Mouse (Mus musculus) heart, postnatal 14 days (tissue): Measurements from ENCODE around the gene Adora1. TPM values are rescaled to one million over a fixed set of nuclear protein-coding genes. Genes with fewer than 3 reads are reported as not detected.

ENCODE experiments used
- DNase-seq, 2 experiments: peaks; one replicate each; pipeline ENCODE4 v3.0.0; 2021 to 2022
- intact Hi-C: fragments of 180-260 bp; cut with DNase I; formaldehyde crosslinking; loops from one replicate; pipeline ENCODE4 v1.15.1; 2025
- total RNA-seq, 2 experiments: library from RNA; stranded (reverse); gene quantifications; 2 replicates each; pipeline ENCODE4 v1.2.3; 2021

Gene Adora1
- total RNA-seq, 2 experiments from 2014 or later = 20.3 to 23.0 TPM

DNA sequence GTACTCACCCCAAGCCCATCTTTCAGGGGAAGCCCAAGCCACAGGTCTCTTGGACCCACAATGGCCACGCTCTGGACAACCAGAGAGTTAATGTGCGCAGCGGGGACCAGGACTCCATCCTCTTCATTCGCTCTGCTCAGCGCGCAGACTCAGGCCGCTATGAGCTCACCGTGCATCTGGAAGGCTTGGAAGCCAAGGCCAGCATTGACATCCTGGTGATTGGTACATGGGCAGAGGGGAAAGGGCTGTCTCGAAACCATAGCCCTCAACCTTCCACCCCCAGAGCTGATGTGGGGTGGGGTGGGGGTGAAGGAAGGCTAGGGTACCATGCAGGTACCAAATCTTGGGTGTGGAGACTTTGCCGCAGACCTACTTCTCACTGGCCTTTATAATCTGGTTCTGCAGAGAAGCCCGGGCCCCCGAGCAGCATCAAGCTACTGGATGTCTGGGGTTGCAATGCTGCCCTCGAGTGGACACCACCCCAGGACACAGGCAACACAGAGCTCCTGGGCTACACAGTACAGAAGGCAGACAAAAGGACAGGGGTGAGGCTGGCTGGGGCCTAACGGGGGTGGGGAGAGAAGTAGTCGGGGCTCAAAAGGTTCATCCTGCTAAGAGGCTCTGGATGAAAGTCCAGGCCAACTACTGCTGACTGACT, 37.8 kb downstream of the Adora1 start:
- intact Hi-C loops = loop anchor here (2.0 kb wide), 1 partner anchor 125 kb away; no protein-coding TSS in a partner anchor

DNA sequence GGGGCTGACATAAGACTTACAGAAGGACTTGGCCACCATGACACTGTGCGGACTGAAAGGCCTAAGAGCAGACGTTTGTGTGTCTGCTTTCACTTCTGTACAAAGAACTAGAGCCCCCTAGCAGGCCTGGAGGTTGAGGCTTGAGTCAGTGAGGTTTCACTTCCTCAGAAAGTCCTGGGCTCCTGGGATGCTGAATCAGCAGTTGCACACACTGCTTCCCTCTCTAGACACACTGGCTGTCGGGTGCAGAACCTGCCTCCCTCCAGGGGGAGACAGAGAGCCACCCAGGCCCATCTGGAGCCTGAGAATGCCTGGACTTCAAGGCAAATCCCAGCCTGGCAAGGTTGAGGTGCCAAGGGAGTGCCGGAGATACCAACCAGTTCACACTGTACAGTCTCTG, 38.8 kb downstream of the Adora1 start:
- DNase-seq = peak; percentile 78 to 86
- intact Hi-C loops = loop anchor here (1.0 to 2.0 kb wide), 2 partner anchors 48 to 126 kb away; no protein-coding TSS in a partner anchor

More for the DNA sequence above, 37.8 kb downstream of the Adora1 start:
- DNase-seq = no peak

DNA sequence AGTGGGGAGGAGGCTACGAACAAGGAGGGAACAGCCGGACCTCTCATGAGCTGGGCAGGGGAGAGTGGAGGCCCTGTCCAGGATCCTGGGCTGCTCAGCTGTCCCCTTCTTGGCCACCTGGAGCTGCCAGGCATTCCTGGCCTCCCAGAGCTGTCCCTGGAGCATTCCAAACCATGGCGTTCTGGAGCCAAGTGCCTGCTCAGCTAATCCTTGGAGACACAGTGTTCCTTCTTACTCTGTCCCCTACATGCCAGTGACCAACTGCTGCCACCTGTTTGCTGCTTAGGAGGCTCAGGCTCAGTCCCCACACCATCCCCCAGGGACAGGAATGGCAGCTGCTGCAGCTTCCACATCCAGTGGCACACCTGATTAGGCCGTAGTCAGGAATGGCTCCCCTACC, 39.3 kb downstream of the Adora1 start:
- DNase-seq = peak in 1 of 2 experiments; percentile 32
- intact Hi-C loops = loop anchor here (1.0 to 2.0 kb wide), 2 partner anchors 48 to 127 kb away; no protein-coding TSS in a partner anchor

DNA sequence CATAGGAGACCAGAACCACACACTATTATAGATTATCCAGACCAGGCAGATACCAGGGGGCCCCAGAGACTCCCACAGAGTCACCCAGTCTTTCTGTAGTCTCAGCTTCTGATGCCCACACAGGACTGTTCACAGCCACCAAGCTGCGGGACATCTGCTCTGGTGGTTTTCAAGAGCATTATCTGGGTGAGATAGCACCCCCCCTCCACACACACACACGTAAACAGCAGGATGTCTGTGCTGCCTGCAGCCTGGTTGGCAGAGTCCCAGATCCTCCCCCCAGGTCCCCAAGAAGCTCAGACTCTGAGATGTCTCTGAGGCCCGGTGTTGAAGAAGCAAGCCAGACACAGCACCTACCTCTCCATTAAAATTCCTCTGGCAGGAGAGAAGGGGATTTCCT, 39.7 kb downstream of the Adora1 start:
- DNase-seq = peak in 1 of 2 experiments; percentile 34

DNA sequence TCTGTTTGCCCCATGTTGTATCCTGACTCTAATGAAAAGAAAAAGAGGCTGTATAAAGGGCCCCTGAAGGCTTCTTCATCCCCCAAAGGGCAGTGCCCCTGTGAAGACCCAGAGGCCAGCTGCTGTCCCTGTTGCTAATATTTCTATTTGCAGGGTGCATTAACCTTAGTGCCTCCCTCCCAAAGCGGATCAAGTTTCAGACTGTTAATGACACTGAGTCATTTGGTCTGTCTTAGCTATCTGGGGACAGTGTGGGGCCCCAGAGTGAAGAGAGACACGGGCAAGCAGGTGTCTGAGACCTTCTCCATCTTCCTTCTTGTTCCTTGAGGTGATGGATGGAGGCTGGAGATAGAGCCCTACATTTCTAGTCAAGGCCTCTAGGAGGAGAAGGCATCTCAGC, 40.1 kb downstream of the Adora1 start:
- no peak for DNase-seq
- intact Hi-C loops = no loop called here

More for the DNA sequence above, 39.7 kb downstream of the Adora1 start:
- intact Hi-C loops = no loop called here

DNA sequence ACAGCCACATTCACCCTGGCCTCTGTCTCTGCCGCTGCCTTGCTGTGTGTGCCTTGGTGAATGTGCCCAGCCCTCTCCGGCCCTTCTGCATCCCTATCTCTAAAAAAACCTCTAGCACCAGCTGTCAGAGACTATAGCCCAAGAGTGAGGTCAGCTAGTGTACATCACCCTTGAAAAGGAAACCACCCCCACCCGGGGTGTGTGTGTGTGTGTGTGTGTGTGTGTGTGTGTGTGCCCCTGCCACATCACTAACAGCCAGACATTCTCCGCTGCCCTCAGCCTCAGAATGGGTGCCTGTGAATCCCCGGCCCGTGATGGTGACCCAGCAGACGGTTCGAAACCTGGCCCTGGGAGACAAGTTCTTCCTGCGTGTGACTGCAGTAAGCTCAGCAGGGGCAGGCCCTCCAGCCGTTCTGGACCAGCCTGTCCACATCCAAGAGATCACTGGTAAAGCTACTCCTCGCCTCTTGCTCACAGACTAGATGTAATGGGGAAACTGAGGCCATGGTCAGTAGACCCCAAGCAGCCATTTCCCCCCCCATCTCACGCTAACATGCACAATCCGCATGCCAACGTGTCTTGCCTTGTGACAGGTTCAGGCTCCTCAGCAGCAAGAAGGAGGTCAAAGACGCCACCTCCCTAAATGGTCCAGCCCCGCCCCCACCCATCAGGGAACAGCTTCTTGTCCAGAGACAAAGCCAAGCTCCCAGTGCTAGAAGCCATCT, 40.8 kb downstream of the Adora1 start:
- intact Hi-C loops = no loop called here
- no peak for DNase-seq

DNA sequence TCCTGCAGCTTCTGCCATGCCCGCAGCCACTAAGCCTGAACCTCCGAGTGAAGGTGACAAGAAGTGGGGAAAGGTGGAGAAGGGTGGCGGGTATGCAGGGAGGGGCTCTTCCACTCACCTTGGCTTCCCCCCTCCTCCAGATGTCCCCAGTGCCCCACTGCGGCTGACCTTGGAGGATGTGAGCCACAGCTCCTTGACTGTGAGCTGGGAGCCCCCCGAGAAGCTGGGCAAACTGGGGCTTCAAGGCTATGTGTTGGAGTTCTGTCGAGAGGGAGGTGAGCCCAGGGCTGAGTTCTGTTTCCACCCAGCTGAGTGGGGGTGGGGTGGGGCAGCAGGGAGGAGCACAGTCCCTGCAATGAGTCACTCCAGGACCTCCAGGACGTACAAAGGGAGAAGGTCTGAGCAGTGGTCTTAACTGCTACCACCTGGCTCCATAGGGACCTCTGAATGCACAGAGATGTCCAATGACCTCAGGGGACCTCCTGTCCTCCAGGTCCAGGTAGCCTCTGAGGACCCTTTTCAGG, 41.5 kb downstream of the Adora1 start:
- intact Hi-C loops = no loop called here
- no peak for DNase-seq

DNA sequence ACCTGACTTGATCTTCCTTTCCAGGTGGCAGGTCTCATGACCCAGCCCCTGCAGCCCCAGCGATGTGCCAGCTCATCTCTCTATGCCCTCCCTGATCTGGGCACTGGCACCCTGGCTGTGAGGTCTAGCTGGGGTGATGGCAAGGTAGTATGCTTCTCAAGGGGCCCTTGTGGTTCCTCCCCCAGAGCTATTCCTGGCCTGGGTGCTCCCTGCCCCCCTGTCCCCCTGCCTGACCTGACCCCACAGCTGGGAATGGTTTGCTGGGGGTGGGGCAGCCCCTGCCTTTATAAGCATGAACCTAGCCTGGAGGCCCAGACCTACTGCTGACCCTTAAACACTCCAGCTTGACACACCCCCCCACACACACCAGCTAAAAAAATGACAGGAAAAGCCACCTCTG, 42.1 kb downstream of the Adora1 start, which contains the start of gene Mybph:
Gene Mybph, plus strand, starts transcription at position 323 of the 400 bp plus-strand sequence.
- no peak for DNase-seq
- intact Hi-C loops = no loop called here

DNA sequence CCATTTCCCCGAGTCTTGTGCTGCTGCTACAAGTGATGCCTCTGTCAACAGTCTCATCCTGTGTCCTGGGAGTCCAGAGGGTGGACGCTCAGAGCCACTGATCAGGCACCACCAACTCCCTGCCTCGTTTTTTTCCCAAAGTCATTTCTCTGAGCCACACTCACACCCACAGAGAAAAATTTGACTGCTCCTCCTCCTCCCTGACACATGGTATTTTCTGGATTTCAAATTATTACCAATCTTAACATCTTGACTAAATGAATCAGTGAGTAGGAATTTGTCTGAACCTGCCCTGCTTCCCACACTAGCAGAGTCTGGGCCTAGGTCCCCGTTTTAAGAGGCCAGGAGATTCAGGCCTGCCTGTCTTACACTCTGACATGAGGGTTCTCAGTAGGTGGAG, 43.2 kb downstream of the Adora1 start:
- DNase-seq = no peak
- intact Hi-C loops = no loop called here

DNA sequence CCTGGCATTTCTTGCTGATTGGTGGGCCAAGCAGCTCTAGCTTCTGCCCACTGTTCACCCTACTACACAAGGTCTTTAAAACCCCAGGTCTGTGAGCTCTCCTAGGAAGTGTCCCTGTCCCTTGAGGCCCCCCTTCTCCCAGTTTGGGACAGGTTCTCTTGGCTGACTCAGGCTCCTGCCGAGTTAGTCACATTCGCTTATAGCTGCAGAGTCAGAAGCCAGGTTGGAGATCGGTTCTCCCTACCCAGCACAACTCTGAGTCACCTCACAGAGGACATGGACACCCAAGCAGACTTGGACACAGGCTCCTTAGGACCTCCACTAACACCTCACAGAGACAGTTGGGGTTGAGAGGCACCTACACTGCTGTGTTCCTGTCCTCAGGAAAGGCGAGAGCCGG, 44.0 kb downstream of the Adora1 start:
- DNase-seq = no peak
- intact Hi-C loops = no loop called here

DNA sequence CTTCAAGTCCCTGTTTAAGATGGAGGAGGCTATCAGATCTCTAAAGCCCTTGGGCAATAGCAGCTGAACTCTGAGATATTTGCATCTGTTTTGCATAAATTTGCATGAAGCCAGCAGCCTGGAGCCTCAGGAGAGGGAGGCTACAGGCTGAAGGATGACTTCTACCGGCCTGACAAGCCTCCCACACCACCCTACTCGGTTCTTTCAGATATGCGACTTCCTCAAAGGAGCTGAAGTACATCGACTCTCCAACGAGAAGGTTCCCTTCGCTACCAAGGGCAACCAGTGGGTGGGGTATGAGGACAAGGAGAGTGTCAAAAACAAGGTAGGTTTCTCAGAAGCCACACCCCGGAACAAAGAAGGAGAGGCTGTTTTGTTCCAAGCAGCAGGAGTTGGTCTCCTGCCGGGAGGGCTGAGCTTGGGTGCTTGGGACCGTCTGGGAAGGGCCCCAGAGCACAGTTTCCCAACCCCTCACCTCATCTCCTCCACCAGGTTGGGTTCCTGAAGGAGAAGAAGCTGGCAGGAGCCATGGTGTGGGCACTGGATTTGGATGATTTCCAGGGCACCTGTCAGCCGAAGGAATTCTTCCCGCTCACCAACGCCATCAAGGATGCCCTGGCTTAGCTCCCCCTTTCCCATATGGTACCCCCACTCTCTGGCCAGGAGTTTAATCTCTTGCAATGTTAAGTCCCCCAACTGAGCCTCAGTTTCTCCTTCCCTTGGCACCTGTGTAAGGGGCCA, 46.1 kb downstream of the Adora1 start:
- DNase-seq = no peak
- intact Hi-C loops = no loop called here

DNA sequence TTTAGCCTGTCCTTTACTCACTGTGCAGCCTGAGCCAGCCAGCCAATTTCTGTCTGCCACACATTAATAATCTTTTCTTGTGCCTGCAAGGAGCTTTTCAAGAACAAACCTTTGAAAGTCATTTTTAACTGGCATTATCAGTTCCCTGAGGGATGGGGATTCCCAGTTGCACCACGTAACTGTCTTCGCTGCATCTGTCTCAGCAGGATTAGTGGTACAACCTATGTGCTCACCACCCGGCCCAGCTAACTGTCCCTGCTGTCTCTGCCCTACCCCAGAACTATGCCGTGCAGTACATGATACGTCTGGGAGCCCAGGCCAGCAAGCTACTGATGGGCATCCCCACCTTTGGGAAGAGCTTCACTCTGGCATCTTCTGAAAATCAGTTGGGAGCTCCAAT, 47.0 kb downstream of the Adora1 start:
- intact Hi-C loops = no loop called here
- DNase-seq = no peak

DNA sequence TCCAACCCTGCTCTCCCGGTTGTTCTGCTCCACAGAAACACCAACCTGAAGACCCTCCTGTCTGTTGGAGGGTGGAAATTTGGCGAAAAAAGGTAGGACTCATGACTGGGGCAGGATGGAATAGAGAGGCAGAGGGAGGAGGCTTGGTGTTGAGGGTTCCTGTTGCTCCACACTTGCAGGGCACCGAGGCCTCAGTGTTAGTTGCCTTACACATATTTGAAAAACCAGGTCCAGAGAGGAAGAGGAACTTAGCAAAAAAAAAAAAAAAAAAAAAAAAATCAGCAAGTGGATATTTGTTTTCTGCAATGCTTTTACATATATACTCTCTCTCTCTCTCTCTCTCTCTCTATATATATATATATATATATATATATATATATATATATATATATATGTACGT, 51.1 kb downstream of the Adora1 start:
- intact Hi-C loops = no loop called here
- no peak for DNase-seq

DNA sequence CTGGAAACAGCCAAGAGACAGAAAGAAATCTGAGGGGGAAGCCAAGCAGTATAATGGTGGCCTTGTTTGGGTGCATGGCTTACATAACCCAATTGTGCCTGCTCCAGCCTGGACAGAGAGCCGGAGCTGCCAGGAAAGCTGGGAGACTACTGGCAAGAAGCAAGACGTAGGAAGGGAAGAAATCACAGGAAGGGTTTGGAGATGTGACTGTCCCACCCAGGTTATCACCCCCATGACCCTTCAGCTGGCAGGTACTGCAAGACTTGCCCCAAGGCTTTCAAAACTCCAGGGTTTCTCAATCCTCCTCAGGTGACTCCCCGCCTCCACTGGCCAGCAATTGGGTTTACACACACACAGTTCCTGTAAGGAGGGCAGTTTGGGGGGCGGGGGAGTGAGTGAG, 53.2 kb downstream of the Adora1 start, which contains the start of gene Chil1:
Gene Chil1, plus strand, starts transcription at position 152 of the 400 bp plus-strand sequence.
- intact Hi-C loops = no loop called here
- peak in 1 of 2 experiments; percentile 24 for DNase-seq

DNA sequence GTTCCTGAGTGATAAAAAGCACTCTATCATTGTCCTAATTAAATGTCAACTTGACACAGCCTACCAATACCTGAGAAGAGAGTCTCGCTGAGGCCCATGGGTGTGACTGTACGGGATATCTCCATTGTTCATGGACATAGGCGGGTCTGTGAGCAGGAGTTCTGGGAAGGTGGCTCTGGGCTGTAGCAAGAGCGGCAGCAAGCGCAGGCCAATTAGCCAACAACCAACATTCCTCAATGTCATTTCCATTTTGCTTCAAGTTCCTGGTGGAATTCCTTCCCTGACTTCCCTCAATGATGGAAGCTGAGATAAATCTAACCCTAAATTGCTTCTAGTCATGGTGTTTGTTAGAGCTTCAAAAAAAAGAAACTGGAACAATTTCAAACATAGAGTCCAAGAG, 57.3 kb downstream of the Adora1 start:
- intact Hi-C loops = no loop called here
- DNase-seq = no peak

DNA sequence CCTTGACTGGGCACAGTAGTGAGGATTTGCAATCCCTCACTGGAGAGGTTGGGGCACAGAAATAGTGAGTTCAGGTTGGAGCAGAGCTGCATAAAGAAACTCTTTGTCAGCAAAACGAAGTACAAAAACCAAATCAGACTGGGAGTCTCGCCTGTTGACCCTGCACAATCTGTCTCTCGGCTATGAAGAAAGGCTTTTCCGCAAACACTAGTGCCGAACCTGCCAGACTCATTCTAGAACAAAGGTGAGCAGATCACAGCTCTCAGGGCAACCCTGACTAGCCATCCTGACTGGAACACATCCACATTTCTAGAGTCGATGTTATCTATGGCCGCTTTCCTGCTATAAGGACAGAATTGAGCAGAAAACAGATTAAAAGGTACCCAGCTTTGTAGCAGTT, 62.1 kb downstream of the Adora1 start:
- DNase-seq = no peak
- intact Hi-C loops = no loop called here

DNA sequence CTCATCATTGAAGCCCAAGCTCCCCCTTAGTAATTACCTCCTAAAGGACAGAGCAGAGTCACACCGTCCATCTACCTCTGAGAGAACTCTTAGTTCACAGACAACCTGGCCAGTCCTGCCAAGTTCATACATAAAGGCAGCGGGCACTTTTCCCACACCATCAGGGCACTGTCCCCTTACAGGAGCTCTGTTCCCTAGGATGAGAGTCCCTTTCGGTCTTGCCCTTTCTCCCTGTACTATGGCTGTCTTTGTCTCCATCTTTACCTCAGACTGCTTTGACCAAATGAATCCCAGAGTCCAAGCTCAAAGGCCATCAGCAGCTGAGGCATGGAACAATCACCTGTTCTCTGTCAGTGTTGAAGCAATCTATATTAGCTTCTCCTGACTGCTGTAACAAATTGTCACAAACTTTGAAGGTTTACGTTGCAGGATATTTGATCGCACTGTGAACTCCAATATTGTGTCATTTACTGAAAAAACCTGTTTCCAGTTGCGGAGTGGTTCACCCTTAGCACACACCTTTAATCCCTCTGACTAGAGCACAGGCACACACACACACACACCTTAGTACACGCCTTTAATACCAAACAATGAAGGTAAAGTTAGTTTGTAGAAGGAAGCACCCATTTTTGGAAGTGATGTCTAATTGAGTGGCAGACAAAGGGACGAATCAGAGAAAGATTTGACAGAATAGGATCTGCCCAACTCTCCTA, 66.1 kb downstream of the Adora1 start:
- intact Hi-C loops = no loop called here
- no peak for DNase-seq

DNA sequence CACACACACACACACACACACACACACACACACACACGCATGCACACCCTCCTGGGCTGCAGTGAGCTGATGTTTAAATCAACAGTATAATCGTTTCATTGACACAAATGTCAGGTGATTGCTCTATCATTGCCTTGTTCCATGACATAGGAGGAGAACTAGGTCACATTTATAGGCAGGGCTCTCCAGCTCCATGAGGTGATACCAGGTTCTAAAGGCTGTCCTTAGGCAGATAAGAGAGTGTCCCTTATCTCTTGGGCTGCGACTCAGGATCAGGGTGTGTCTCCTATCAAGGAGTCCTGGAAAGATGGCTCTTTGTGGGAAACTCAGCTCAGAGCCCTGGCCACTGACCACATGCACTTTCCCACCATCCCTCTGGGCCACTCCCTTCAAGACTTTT, 66.7 kb downstream of the Adora1 start:
- no peak for DNase-seq
- intact Hi-C loops = no loop called here

DNA sequence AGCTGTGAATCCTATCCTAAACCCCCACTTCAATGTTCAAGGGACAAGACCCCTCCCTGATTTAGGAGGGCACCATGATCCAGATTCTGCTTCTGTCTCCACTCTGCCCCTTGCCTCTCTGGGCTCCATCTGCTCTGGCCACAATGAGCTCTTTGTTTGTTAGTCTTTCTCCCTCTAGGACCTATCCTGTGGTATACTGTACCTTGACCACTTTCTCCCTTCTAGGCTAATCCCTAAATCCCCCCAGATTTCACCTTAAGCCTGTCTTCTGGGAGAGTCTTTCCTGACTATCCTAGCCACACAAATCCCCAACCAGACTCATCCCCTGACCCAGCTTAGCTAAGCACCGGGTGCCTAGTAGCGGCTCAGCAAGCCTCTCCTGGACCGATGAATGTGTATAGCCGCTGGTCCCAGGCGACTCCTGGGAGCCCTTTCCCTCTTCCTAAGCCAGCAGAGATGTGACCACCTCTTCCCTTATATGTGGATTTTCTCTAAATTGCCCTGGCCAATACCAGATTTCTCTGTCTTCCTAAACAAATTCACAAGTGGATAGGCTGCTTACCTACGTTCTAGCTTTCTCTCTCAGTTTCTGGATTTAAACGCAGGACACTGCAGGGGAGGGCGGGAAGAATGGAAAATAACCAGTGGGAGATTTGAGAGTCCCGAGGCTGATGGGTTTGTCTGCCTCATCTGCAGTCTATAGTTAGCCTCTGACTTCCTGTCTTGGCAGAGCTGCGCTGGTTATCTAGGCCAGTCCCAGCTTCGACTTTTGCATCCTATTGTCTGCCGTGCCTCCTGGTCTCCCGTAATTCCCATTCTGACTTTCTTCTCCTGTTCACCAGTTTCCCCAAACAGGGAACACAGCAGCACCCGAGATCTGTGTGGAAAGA, 67.6 kb downstream of the Adora1 start:
- DNase-seq = peak in 1 of 2 experiments; percentile 40

More for the DNA sequence above, 67.6 kb downstream of the Adora1 start:
- intact Hi-C loops = no loop called here
